Mouse (Mus musculus) heart, adult 2 months (tissue): ENCODE measurements around the gene Gm6793. TPM values are rescaled to one million over a fixed set of nuclear protein-coding genes. Genes with fewer than 3 reads are reported as not detected.

Source experiments
- DNase-seq, 2 experiments: peaks; one replicate each; pipeline ENCODE4 v3.0.0; 2021
- H3K27ac ChIP-seq: fragments of 200-600 bp; 2 replicates; pipeline ENCODE4 v1.8.1; 2022
- H3K27me3 ChIP-seq: fragments of 200-500 bp; 2 replicates; pipeline ENCODE4 v1.6.1; 2012; ENCODE audit warnings: mild to moderate bottlenecking, low read length, inconsistent platforms, mixed read lengths; ENCODE audit not compliant: control insufficient read depth, insufficient read depth
- H3K36me3 ChIP-seq: fragments of 200-500 bp; 2 replicates; pipeline ENCODE4 v1.6.1; 2012; ENCODE audit warnings: low read length, inconsistent platforms; ENCODE audit not compliant: control insufficient read depth, insufficient read depth
- H3K4me1 ChIP-seq: fragments of 200-500 bp; 2 replicates; pipeline ENCODE4 v1.6.1; 2011; ENCODE audit warnings: low read length; ENCODE audit not compliant: control insufficient read depth, insufficient read depth
- H3K4me3 ChIP-seq: fragments of 200-600 bp; 2 replicates; pipeline ENCODE4 v1.8.1; 2022
- H3K79me2 ChIP-seq: fragments of 200-500 bp; replicated peaks from 2 replicates; pipeline ENCODE4 v1.6.1; 2012; ENCODE audit warnings: mild to moderate bottlenecking, inconsistent platforms, low read length, moderate library complexity, mixed read lengths; ENCODE audit not compliant: control insufficient read depth, insufficient read depth
- H3K9ac ChIP-seq: fragments of 200-500 bp; 2 replicates; pipeline ENCODE4 v1.6.1; 2012; ENCODE audit warnings: low read depth, mild to moderate bottlenecking, control low read depth, inconsistent platforms, low read length, mixed read lengths
- CTCF ChIP-seq: fragments of 200-600 bp; IDR thresholded peaks from 2 replicates; pipeline ENCODE4 v1.8.1; 2022; ENCODE audit warnings: antibody characterized with exemption, mild to moderate bottlenecking, moderate library complexity
- EP300 ChIP-seq: fragments of 200-500 bp; IDR thresholded peaks from 2 replicates; pipeline ENCODE4 v1.6.1; 2011; ENCODE audit warnings: low read depth, low read length, control low read depth; ENCODE audit not compliant: insufficient read depth
- POLR2A ChIP-seq: fragments of 200-500 bp; IDR thresholded peaks from 2 replicates; pipeline ENCODE4 v1.6.1; 2011; ENCODE audit warnings: mild to moderate bottlenecking, low read depth, low read length, control low read depth; ENCODE audit not compliant: insufficient read depth
- WGBS: fragments of 180-500 bp; shearing (Covaris S2); methylation state at CpG from one replicate; pipeline ENCODE4 v1.1.7; 2018; 5-methylcytosine and 5-hydroxymethylcytosine counted together
- intact Hi-C: fragments of 180-260 bp; cut with DNase I; formaldehyde crosslinking; loops from one replicate; pipeline ENCODE4 v1.15.1; 2025
- long read RNA-seq: library from polyadenylated mRNA; stranded (forward); transcript quantifications from one replicate; pipeline ENCODE4 v2.0.0, GENCODE M21; 2021
- polyA plus RNA-seq: library from polyadenylated mRNA; depleted of rRNA; stranded (reverse); fragments of >200 nt; gene quantifications from 2 replicates; pipeline ENCODE4 v1.2.3, GENCODE M21; 2012; rRNA removed
- total RNA-seq, 2 experiments: library from RNA; stranded (reverse); gene quantifications; 2 replicates each; pipeline ENCODE4 v1.2.3; 2021

Gm6793 gene
- total RNA-seq, result not detected
- not detected in 2 replicates for polyA plus RNA-seq
- long read RNA-seq, result 0 reads

DNA sequence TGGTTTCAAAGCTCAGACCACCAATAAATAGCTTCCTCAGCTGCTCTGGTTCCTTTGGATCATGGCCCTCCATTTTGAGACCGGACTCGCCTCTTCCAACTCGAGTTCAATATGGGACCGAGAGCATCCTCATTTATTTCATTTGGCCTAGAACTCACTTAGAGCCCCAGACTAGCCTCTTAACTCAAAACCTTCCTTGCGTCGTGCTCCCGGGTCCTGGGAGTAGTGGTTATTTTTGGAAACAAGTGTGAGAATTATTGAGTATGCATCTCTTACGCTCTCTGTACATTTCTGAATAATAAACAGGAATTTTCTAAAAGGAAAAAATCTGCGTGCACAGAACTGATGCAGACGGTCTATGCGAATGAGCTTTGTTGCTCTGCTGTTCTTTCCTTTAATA, at the start of gene Gm6793:
Gene Gm6793 (minus strand): TSS at position 101 of the 400 bp plus-strand sequence.
- H3K9ac ChIP-seq, result no peak within 1 kb of the TSS
- H3K36me3 ChIP-seq, result peaks cover 3% of the 10 kb centered on the region; the same call in 1 of the 2 replicates
- peaks cover 5% of the 10 kb centered on the region for H3K4me1 ChIP-seq
- H3K27ac ChIP-seq, result no peak within 1 kb of the TSS
- no peak within 1 kb of the TSS for H3K4me3 ChIP-seq
- DNase-seq, result no peak
- intact Hi-C loops, result no loop called here
- peaks cover 2% of the 10 kb centered on the region for H3K79me2 ChIP-seq
- H3K27me3 ChIP-seq, result no peaks in the 10 kb centered on the region
- 90% methylated on average over 11 of the region's 11 CpGs for WGBS
- TF ChIP-seq CTCF, result no peak
- no peak for TF ChIP-seq POLR2A
- TF ChIP-seq EP300, result no peak

DNA sequence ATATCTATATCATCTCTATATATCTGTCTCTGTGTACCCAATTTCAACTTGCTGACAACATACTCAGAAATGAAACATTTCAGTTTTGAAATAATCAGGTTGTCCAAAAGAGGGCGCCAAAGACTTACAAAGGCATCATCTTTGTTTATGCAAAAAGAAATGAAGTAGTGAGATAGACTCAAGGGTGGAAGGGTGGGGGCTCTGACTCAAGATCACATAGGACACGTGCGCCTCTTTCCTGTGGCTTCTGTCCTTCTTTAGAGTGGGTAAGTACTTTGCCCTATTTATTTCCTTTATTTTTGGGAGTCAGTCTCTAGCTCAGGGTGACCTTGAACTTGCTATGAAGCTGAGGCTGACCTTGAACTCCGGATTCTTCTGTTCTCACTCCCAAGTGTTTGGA, 46.5 kb upstream of the Gm6793 start:
- peak; percentile 80 for TF ChIP-seq CTCF
- no peak for TF ChIP-seq EP300
- no peaks in the 10 kb centered on the region for H3K36me3 ChIP-seq
- H3K79me2 ChIP-seq, result no peaks in the 10 kb centered on the region
- H3K4me3 ChIP-seq, result no peak overlapping the region
- no peaks in the 10 kb centered on the region for H3K4me1 ChIP-seq
- no peak overlapping the region for H3K9ac ChIP-seq
- H3K27ac ChIP-seq, result no peak overlapping the region
- 23% methylated on average over 4 of the region's 4 CpGs for WGBS
- 0 out of 2 replicates have a peak, but pooled peaks cover 1% of the 10 kb centered on the region for H3K27me3 ChIP-seq
- no peak for DNase-seq
- intact Hi-C loops, result loop anchor here (5.0 kb wide), 1 partner anchor 1571 kb away; no protein-coding TSS in a partner anchor

DNA sequence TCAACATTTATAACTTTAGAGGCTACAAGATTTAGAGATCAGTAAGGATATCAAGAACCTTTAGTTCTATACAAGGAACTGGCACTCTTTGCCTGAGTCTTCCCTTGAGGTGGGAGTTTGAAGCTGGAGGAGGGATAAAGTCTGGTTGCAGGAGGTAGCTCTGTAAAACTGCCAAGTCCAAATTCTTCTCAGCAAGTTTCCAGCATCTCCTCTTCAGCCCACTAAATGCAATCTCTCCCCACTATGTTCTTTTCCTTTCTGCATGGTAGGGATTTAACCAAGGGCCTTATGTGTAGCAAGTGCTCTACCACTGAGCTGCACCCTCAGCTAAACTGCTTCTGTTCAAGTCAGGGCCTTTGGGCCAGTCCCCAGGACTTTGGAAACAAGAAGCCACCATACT, 39.6 kb upstream of the Gm6793 start:
- H3K4me1 ChIP-seq, result no peaks in the 10 kb centered on the region
- intact Hi-C loops, result no loop called here
- H3K36me3 ChIP-seq, result no peaks in the 10 kb centered on the region
- no peaks in the 10 kb centered on the region for H3K79me2 ChIP-seq
- H3K4me3 ChIP-seq, result no peak overlapping the region
- no peak for TF ChIP-seq CTCF
- H3K27ac ChIP-seq, result no peak overlapping the region
- H3K9ac ChIP-seq, result no peak overlapping the region
- peaks cover 3% of the 10 kb centered on the region; the same call in 1 of the 2 replicates for H3K27me3 ChIP-seq
- no peak for DNase-seq

DNA sequence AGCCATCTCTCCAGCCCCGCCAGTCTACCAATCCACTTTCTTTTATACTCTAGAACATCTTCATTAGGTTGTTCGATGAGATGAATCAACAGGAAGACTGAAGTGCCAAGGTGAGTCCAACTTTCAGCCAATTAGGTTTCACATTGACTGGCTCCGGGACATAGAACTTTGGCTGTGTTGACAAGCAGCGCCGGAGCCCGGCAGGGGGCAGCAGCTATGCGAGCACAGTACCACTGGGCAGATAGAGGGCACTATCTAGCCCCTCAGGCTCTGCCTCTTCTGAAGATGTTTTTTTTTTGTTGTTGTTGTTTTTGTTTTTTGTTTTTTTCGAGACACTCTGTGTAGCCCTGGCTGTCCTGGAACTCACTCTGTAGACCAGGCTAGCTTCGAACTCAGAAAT, 36.7 kb upstream of the Gm6793 start:
- no peak for DNase-seq
- Histone ChIP-seq H3K27ac (no peak overlapping the region), H3K27me3 (peaks cover 2% of the 10 kb centered on the region; the same call in 1 of the 2 replicates), H3K4me3 (no peak overlapping the region), H3K36me3 (no peaks in the 10 kb centered on the region), H3K9ac (no peak overlapping the region), H3K79me2 (no peaks in the 10 kb centered on the region), H3K4me1 (no peaks in the 10 kb centered on the region)
- WGBS, result 65% methylated on average over 9 of the region's 9 CpGs
- intact Hi-C loops, result no loop called here
- TF ChIP-seq POLR2A, result no peak

DNA sequence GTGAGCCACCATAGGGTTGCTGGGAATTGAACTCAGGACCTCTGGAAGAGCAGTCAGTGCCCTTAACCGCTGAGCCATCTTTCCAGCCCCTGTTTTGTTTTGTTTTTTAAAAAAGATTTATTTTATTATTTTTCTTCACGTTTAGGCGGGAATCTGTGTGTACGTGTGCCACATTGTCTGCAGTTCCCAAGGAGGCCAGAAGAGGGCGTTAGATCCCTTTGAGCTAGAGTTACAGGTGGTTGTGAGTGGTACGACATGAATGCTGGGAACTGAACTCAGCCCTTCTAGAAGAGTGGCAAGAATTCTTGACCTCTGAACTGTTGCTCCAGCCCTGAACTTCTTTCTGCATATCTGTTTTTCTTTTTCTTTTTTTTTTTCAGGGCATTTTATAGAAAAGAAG, 35.1 kb upstream of the Gm6793 start:
- DNase-seq, result no peak
- TF ChIP-seq CTCF (0 out of 2 replicates have a peak, but pooled peaks have one; percentile 8), EP300 (no peak), POLR2A (no peak)
- intact Hi-C loops, result loop anchor here (5.0 kb wide), 3 partner anchors 922 to 1582 kb away; no protein-coding TSS in a partner anchor
- no peak overlapping the region for H3K27ac ChIP-seq
- H3K9ac ChIP-seq, result no peak overlapping the region
- H3K27me3 ChIP-seq, result no peaks in the 10 kb centered on the region
- no peaks in the 10 kb centered on the region for H3K36me3 ChIP-seq
- 74% methylated on average over 6 of the region's 6 CpGs for WGBS
- H3K4me1 ChIP-seq, result no peaks in the 10 kb centered on the region
- no peak overlapping the region for H3K4me3 ChIP-seq
- H3K79me2 ChIP-seq, result no peaks in the 10 kb centered on the region

DNA sequence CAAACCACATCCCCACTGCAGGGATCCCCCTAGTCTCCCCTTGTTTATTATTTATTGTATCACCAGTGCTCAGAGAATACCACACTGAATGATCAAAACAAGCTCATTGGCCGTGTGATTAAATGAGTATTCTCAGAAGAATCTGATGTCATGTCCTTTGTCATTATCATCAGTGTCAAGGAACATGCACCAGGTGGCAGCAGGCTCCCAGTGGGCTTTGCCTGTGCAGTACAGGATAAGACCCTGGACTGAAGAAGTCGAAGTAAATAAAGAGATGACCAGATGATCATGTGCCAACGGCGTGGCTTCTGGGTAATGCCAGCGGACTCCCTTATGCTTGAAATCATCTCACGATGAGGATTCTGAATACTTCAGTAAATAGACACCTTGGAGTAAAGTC, 33.5 kb upstream of the Gm6793 start:
- intact Hi-C loops, result loop anchor here (5.0 kb wide), 3 partner anchors 924 to 1584 kb away; no protein-coding TSS in a partner anchor
- H3K4me1 ChIP-seq, result no peaks in the 10 kb centered on the region

More for the DNA sequence above, 33.5 kb upstream of the Gm6793 start:
- no peak for TF ChIP-seq EP300
- no peak for TF ChIP-seq POLR2A
- TF ChIP-seq CTCF, result no peak
- WGBS, result 66% methylated on average over 6 of the region's 6 CpGs
- no peak overlapping the region for H3K4me3 ChIP-seq
- no peaks in the 10 kb centered on the region for H3K36me3 ChIP-seq
- no peaks in the 10 kb centered on the region for H3K79me2 ChIP-seq
- H3K27me3 ChIP-seq, result no peaks in the 10 kb centered on the region
- H3K9ac ChIP-seq, result no peak overlapping the region
- DNase-seq, result no peak
- no peak overlapping the region for H3K27ac ChIP-seq
